Comparison of ENCODE assay signal across 27 mouse cellular contexts in the genomic region with DNA sequence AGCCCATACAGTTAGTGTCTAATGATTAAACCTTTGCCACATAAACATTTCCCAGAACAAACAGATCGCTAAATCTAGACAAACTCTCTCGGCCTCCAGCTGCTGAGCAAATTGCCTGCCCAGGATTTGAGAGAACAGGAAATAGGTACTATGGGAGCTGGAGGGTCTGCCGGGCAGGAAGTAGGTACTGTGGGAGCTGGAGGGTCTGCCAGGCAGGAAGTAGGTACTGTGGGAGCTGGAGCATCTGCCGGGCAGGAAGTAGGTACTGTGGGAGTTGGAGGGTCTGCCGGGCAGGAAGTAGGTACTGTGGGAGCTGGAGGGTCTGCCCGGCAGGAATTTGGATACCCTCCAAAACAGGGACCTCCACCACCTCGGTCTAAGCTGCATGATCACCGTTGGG.
A peak's percentile ranks its signal among the peaks of the same experiment; 100 is the strongest.
DNase-seq lines count a peak whose midpoint lies in the region; ATAC-seq and TF ChIP-seq lines count a peak whose summit lies in the region.
"Had no signal": no experiment of that assay in that cellular context is flagged by ENCODE, and none has a peak within 500 bp of the region (broad histone marks: within the 10 kb centered on the region; RNA-seq: fewer than 3 reads in every experiment).

No protein-coding gene starts in this region.

- H3K9me3 ChIP-seq in intestine, embryonic 16.5 days (ENCODE audit: control insufficient read depth, low read length), result no peaks in the 10 kb centered on the region
- no peaks in the 10 kb centered on the region for H3K9me3 ChIP-seq in intestine, embryonic 15.5 days
- H3K9me3 ChIP-seq in kidney, postnatal 0 days (replicated peaks; ENCODE audit: low read length), result no peaks in the 10 kb centered on the region
- H3K9me3 ChIP-seq in stomach, embryonic 14.5 days (ENCODE audit: control insufficient read depth, low read depth, low read length), result no peaks in the 10 kb centered on the region
- no peaks in the 10 kb centered on the region for H3K9me3 ChIP-seq in stomach, postnatal 0 days (ENCODE audit: control insufficient read depth, low read length)
- H3K9me3 ChIP-seq in hindbrain, embryonic 14.5 days (ENCODE audit: control insufficient read depth, low read length), result no peaks in the 10 kb centered on the region
- H3K9me3 ChIP-seq: embryonic facial prominence, embryonic 12.5 days; embryonic facial prominence, embryonic 15.5 days; heart, embryonic 12.5 days; heart, embryonic 15.5 days; hindbrain, embryonic 10.5 days; hindbrain, embryonic 13.5 days had no signal

- H3K36me3 ChIP-seq in intestine, embryonic 16.5 days (ENCODE audit: control insufficient read depth, insufficient read depth, low read length), result no peaks in the 10 kb centered on the region
- H3K36me3 ChIP-seq in intestine, embryonic 15.5 days, result no peaks in the 10 kb centered on the region
- H3K36me3 ChIP-seq in kidney, postnatal 0 days (ENCODE audit: insufficient read depth, low read length), result no peaks in the 10 kb centered on the region
- H3K36me3 ChIP-seq in stomach, embryonic 14.5 days (ENCODE audit: control insufficient read depth, insufficient read depth, low read length), result no peaks in the 10 kb centered on the region
- H3K36me3 ChIP-seq in stomach, postnatal 0 days (ENCODE audit: control insufficient read depth, insufficient read depth, low read length), result no peaks in the 10 kb centered on the region
- H3K36me3 ChIP-seq in hindbrain, embryonic 14.5 days (replicated peaks; ENCODE audit: control insufficient read depth, insufficient read depth), result no peaks in the 10 kb centered on the region
- H3K36me3 ChIP-seq: embryonic facial prominence, embryonic 12.5 days; embryonic facial prominence, embryonic 15.5 days; heart, embryonic 12.5 days; heart, embryonic 15.5 days; hindbrain, embryonic 10.5 days; hindbrain, embryonic 13.5 days had no signal

- H3K4me2 ChIP-seq in intestine, embryonic 16.5 days (ENCODE audit: low read depth, low read length), result no peak overlapping the region
- no peak overlapping the region for H3K4me2 ChIP-seq in intestine, embryonic 15.5 days (replicated peaks)
- H3K4me2 ChIP-seq in kidney, postnatal 0 days (ENCODE audit: low read length), result no peak overlapping the region
- H3K4me2 ChIP-seq in stomach, embryonic 14.5 days (replicated peaks; ENCODE audit: low read depth, low read length), result no peak overlapping the region
- no peak overlapping the region for H3K4me2 ChIP-seq in stomach, postnatal 0 days (replicated peaks; ENCODE audit: low read depth)
- H3K4me2 ChIP-seq in hindbrain, embryonic 14.5 days (replicated peaks), result no peak overlapping the region
- H3K4me2 ChIP-seq: embryonic facial prominence, embryonic 12.5 days; embryonic facial prominence, embryonic 15.5 days; heart, embryonic 12.5 days; heart, embryonic 15.5 days; hindbrain, embryonic 13.5 days had no signal

- 0 out of 2 replicates have a peak, but pooled peaks have one; percentile 33 for ATAC-seq in intestine, embryonic 16.5 days
- ATAC-seq in intestine, embryonic 15.5 days, result no peak
- no peak for ATAC-seq in kidney, postnatal 0 days (replicated peaks; ENCODE audit: low FRiP score, low read depth)
- no peak for ATAC-seq in stomach, embryonic 14.5 days (ENCODE audit: insufficient number of reproducible peaks, insufficient read depth, low FRiP score, low read depth)
- no peak for ATAC-seq in stomach, postnatal 0 days (ENCODE audit: low FRiP score, low TSS enrichment)
- ATAC-seq in hindbrain, embryonic 14.5 days (ENCODE audit: low FRiP score), result no peak
- ATAC-seq: activated CD4-positive, CD25-positive, alpha-beta regulatory T cell, adult 4 months; forebrain, embryonic 14.5 days; forebrain, postnatal 0 days had no signal

- TF ChIP-seq CTCF in kidney, postnatal 0 days (IDR thresholded peaks at IDR 0.05; ENCODE audit: low read depth), result no peak
- no peak for TF ChIP-seq CTCF in stomach, postnatal 0 days (IDR thresholded peaks at IDR 0.05; ENCODE audit: low read depth)

- WGBS in intestine, embryonic 16.5 days, result 54% methylated on average over 8 of the region's 8 CpGs
- 53% methylated on average over 8 of the region's 8 CpGs for WGBS in intestine, embryonic 15.5 days
- 45% methylated on average over 8 of the region's 8 CpGs for WGBS in kidney, postnatal 0 days
- WGBS in stomach, embryonic 14.5 days, result 61% methylated on average over 8 of the region's 8 CpGs
- WGBS in stomach, postnatal 0 days, result 56% methylated on average over 8 of the region's 8 CpGs
- 89% methylated on average over 8 of the region's 8 CpGs for WGBS in hindbrain, embryonic 14.5 days

- peaks cover 3% of the 10 kb centered on the region; the same call in 1 of the 2 replicates for H3K4me1 ChIP-seq in intestine, embryonic 16.5 days (ENCODE audit: control insufficient read depth, insufficient read depth, low read length)
- H3K4me1 ChIP-seq in intestine, embryonic 15.5 days (replicated peaks), result no peaks in the 10 kb centered on the region
- H3K4me1 ChIP-seq in kidney, postnatal 0 days (replicated peaks; ENCODE audit: insufficient read depth, low read length), result 0 out of 2 replicates have a peak, but pooled peaks cover 3% of the 10 kb centered on the region
- no peaks in the 10 kb centered on the region for H3K4me1 ChIP-seq in stomach, embryonic 14.5 days (ENCODE audit: control insufficient read depth, insufficient read depth, low read length)
- H3K4me1 ChIP-seq in stomach, postnatal 0 days (replicated peaks; ENCODE audit: control insufficient read depth, insufficient read depth), result no peaks in the 10 kb centered on the region
- no peaks in the 10 kb centered on the region for H3K4me1 ChIP-seq in hindbrain, embryonic 14.5 days (replicated peaks; ENCODE audit: control insufficient read depth, insufficient read depth, low read length)
- H3K4me1 ChIP-seq: embryonic facial prominence, embryonic 12.5 days; embryonic facial prominence, embryonic 15.5 days; hindbrain, embryonic 10.5 days; hindbrain, embryonic 13.5 days had no signal

- DNase-seq in kidney, postnatal 0 days (ENCODE audit: low spot score), result peak; percentile 7
- DNase-seq in kidney, postnatal 10 days, result no peak
- no peak for DNase-seq in stomach, postnatal 0 days (ENCODE audit: low spot score)
- no peak for DNase-seq in hindbrain, embryonic 14.5 days (ENCODE audit: low spot score)
- DNase-seq in layer of hippocampus, adult 9-11 months, result no peak
- DNase-seq: adrenal gland, adult 8-10 months; adrenal gland, postnatal 36 days; cerebellum, adult 18-20 months; cerebellum, adult 9-10 months; cerebellum, postnatal 14 days; forebrain, postnatal 0 days; gastrocnemius, adult 2 months; gastrocnemius, postnatal 14 days; heart, adult 18-20 months; heart, postnatal 10 days; heart, postnatal 36 days had no signal

- 0 out of 2 replicates have a peak overlapping the region, but pooled peaks have one; percentile 18 for H3K27ac ChIP-seq in intestine, embryonic 16.5 days (ENCODE audit: low read length)
- no peak overlapping the region for H3K27ac ChIP-seq in intestine, embryonic 15.5 days
- H3K27ac ChIP-seq in kidney, postnatal 0 days, result no peak overlapping the region
- 0 out of 2 replicates have a peak overlapping the region, but pooled peaks have one; percentile 27 for H3K27ac ChIP-seq in stomach, embryonic 14.5 days (ENCODE audit: low read length)
- H3K27ac ChIP-seq in stomach, postnatal 0 days (replicated peaks), result no peak overlapping the region
- no peak overlapping the region for H3K27ac ChIP-seq in hindbrain, embryonic 14.5 days
- H3K27ac ChIP-seq: embryonic facial prominence, embryonic 12.5 days; embryonic facial prominence, embryonic 15.5 days; gastrocnemius, adult 2 months; heart, embryonic 15.5 days; hindbrain, embryonic 10.5 days; hindbrain, embryonic 13.5 days had no signal

- no peaks in the 10 kb centered on the region for H3K27me3 ChIP-seq in intestine, embryonic 16.5 days (replicated peaks; ENCODE audit: control insufficient read depth, insufficient read depth, low read length)
- no peaks in the 10 kb centered on the region for H3K27me3 ChIP-seq in intestine, embryonic 15.5 days (replicated peaks)
- H3K27me3 ChIP-seq in kidney, postnatal 0 days (ENCODE audit: insufficient read depth, low read length), result no peaks in the 10 kb centered on the region
- H3K27me3 ChIP-seq in stomach, embryonic 14.5 days (ENCODE audit: control insufficient read depth, insufficient read depth, low read length), result no peaks in the 10 kb centered on the region
- H3K27me3 ChIP-seq in stomach, postnatal 0 days (ENCODE audit: control insufficient read depth, insufficient read depth, low read length), result no peaks in the 10 kb centered on the region
- H3K27me3 ChIP-seq in hindbrain, embryonic 14.5 days (ENCODE audit: control insufficient read depth, insufficient read depth, low read length), result no peaks in the 10 kb centered on the region
- H3K27me3 ChIP-seq: embryonic facial prominence, embryonic 12.5 days; embryonic facial prominence, embryonic 15.5 days; heart, embryonic 12.5 days; heart, embryonic 15.5 days; hindbrain, embryonic 13.5 days had no signal

- no peak for TF ChIP-seq EP300 in stomach, postnatal 0 days (optimal IDR thresholded peaks at IDR 0.05)

- H3K9ac ChIP-seq in intestine, embryonic 16.5 days (ENCODE audit: low read depth, low read length), result no peak overlapping the region
- no peak overlapping the region for H3K9ac ChIP-seq in intestine, embryonic 15.5 days
- H3K9ac ChIP-seq in kidney, postnatal 0 days (ENCODE audit: low read depth, low read length), result no peak overlapping the region
- H3K9ac ChIP-seq in stomach, embryonic 14.5 days (replicated peaks; ENCODE audit: low read depth, low read length), result no peak overlapping the region
- H3K9ac ChIP-seq in stomach, postnatal 0 days (ENCODE audit: low read length), result no peak overlapping the region
- H3K9ac ChIP-seq in hindbrain, embryonic 14.5 days, result no peak overlapping the region
- H3K9ac ChIP-seq: embryonic facial prominence, embryonic 12.5 days; embryonic facial prominence, embryonic 15.5 days; forebrain, postnatal 0 days; heart, embryonic 12.5 days; heart, embryonic 15.5 days; hindbrain, embryonic 13.5 days had no signal

- H3K4me3 ChIP-seq in intestine, embryonic 16.5 days (ENCODE audit: low read length), result no peak overlapping the region
- no peak overlapping the region for H3K4me3 ChIP-seq in intestine, embryonic 15.5 days (replicated peaks)
- H3K4me3 ChIP-seq in kidney, postnatal 0 days (replicated peaks; ENCODE audit: low read depth, low read length), result no peak overlapping the region
- no peak overlapping the region for H3K4me3 ChIP-seq in stomach, embryonic 14.5 days (ENCODE audit: low read depth, low read length)
- no peak overlapping the region for H3K4me3 ChIP-seq in stomach, postnatal 0 days (ENCODE audit: low read depth, low read length)
- no peak overlapping the region for H3K4me3 ChIP-seq in hindbrain, embryonic 14.5 days (replicated peaks; ENCODE audit: low read length)
- H3K4me3 ChIP-seq: embryonic facial prominence, embryonic 12.5 days; embryonic facial prominence, embryonic 15.5 days; gastrocnemius, adult 2 months; heart, embryonic 12.5 days; heart, embryonic 15.5 days; hindbrain, embryonic 10.5 days; hindbrain, embryonic 13.5 days had no signal

Comparison
In these comparisons a context has a peak if more than half of its experiments do, and no peak if none do; other contexts are left out.
1. H3K27ac ChIP-seq: peak in intestine, embryonic 16.5 days (single experiment) and stomach, embryonic 14.5 days (single experiment); none in intestine, embryonic 15.5 days (single experiment), kidney, postnatal 0 days (single experiment), stomach, postnatal 0 days (single experiment) and hindbrain, embryonic 14.5 days (single experiment).